Mouse (Mus musculus) heart, adult 18-20 months (tissue): ENCODE data around the gene Rab39. TPM values are rescaled to one million over a fixed set of nuclear protein-coding genes. Genes with fewer than 3 reads are reported as not detected.

Experiments used
- DNase-seq, 2 experiments: peaks; one replicate each; pipeline ENCODE4 v3.0.0; 2021 to 2022; ENCODE audit warnings: mixed read lengths in 1 of 2
- long read RNA-seq, 2 experiments: library from polyadenylated mRNA; stranded (forward); transcript quantifications; one replicate each; pipeline ENCODE4 v2.0.0; 2021
- total RNA-seq, 2 experiments: library from RNA; stranded (reverse); gene quantifications; 2 replicates each; pipeline ENCODE4 v1.2.3; 2021

Rab39 gene
- under 1 TPM; 0.23 to 0.25 TPM for total RNA-seq
- long read RNA-seq, experiment 1: 0 reads
- long read RNA-seq, experiment 2: 0 reads

- peak; percentile 65 to 82 for DNase-seq
These were observed at the start of gene Rab39 for GRCm38 (mm10) chr9:53705992-53706696. Rab39 (minus strand) TSS chr9:53706232.

DNA sequence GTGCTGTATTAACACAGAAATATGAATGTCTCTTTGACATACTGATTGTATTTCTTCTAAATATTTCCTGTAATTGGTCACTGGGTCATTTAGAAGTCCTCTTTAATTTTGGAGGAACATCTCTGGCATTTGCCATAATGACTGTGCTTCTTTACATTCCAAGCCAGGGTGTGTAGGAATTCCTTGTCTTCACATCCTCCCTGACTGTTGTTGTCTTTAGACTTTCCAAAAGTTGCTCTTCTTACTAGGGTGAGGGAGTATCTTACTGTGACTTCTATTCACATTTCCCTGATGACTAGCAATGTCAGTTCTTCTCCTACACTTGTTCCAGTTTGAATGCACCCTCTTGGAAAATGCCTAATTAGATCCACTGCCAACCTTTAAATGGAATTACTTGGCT, 48.8 kb upstream of the Rab39 start:
- no peak for DNase-seq

- no peak for DNase-seq
These were observed 44.9 kb upstream of the Rab39 start for GRCm38 (mm10) chr9:53750899-53751298.

DNA sequence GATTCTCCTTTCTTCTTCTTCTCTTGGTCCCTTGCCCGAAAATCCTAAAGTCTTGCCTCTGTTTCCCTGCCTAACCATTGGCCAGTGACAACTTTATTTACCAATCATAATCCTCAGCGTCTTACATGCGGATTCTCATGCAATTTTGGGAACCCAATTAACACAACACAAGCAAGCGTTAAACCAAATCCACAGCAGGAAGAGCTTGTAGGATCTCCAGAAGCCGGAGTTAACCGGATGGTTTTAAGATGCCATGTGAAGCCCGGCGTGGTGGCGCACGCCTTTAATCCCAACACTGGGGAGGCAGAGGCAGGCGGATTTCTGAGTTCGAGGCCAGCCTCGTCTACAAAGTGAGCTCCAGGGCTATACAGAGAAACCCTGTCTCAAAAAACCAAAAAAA, 44.4 kb upstream of the Rab39 start:
- DNase-seq: no peak

GRCm38 (mm10) chr9:53740829-53741404, 34.9 kb upstream of the Rab39 start:
- no peak for DNase-seq

GRCm38 (mm10) chr9:53705491-53705991, 491 bp downstream of the Rab39 start:
- DNase-seq: peak; percentile 16 to 30

DNA sequence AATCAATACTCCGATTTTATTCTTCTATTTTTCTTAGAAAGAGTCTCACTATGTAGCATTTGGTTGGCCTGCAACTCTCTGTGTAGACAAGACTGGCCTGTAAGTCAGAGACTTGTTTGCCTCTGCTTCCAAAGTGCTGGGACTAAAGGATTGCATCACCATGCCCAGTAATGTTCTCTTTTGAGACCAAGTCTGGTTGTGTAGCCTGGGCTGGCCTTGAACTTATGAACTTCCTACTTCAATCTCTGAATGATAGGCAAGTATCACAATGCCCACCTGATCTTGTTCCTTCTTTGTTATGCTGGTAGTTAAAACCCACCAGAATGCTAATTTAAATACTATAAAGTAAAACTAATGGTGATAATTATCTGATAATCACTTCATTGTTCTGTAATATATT, 3.0 kb downstream of the Rab39 start:
- no peak for DNase-seq

- peak; percentile 4 for DNase-seq
These were observed 5.5 kb downstream of the Rab39 start for GRCm38 (mm10) chr9:53700496-53700895.

GRCm38 (mm10) chr9:53695846-53696245, 10.2 kb downstream of the Rab39 start:
- DNase-seq: no peak

GRCm38 (mm10) chr9:53693718-53694117, 12.3 kb downstream of the Rab39 start:
- DNase-seq: no peak

DNA sequence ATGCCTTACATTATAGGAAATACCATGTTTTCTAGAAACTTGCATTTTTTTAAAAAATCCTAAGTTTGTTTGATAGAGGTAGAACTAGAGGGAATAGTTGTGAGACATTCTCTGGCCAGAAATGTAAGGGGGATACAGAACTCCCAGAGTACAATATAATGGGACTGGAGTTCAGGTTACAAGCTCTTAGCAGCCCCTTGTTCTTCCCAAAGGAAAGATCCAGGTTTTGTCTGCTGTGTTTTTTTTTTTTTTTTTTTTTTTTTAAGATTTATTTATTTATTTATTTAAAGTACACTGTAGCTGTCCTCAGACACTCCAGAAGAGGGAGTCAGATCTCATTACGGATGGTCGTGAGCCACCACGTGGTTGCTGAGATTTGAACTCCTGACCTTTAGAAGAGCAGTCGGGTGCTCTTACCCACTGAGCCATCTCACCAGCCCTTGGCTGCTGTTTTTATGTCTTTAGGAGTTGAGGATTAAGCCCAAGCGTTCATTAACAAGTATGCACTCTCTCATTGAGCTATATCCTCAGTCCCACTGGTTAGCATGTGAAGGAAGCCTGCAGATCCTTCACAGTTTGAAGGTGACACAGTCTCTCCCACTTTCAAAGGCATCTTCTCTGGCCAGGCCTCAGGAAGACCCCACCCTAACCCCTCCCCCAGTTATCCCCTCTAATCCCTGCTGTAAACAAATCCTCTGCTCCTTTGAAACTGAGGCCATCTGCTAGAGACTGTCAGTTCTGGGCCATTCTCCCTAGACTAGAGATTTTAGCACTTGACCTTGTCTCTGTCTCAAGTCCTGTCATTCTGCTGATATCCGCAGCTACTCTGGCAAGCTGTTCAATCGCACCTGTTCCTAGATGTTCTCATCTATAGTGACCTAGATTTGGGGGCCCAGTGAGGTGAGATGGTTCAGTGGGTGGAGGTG, 14.0 kb downstream of the Rab39 start:
- no peak for DNase-seq

- no peak for DNase-seq
These were observed 25.2 kb downstream of the Rab39 start for GRCm38 (mm10) chr9:53680851-53681250.

DNA sequence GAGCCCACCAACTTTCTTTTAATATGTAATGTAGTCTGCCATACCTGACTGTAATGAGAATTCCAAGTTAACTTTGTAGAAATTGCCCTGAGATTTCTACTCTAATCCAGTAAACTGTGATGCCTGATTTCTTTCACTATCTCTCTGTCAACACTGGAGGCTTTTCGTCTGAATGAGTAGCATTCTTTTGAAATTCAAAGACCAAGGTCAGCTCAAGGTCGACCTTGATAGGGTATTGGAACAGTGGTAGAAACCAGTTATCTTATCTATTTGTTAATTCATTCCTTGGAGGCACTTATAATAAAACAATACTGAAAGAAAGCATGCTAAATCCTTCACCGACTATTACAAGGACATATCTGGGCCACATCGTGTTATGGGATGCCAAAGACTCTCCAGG, 29.1 kb downstream of the Rab39 start:
- no peak for DNase-seq

DNA sequence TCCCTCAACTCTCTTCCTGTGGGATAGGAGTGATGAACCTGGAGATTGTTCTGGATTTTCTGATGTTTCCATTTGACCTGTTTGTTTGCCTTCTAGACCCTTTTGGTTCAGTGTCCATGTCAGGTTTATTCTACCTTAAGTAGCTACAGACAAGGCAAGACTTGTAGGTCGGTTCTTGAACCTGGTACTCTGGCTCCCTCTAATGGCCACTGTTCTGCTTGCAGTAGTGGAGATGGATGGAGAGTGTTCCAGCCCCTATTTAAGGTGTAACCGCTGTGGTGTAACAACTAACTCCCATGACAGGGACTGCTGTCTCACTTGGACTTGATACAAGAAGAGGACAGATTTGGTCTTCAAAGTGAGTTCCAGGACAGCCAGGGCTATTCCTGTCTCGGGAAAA, 32.5 kb downstream of the Rab39 start:
- peak; percentile 77 to 87 for DNase-seq

DNA sequence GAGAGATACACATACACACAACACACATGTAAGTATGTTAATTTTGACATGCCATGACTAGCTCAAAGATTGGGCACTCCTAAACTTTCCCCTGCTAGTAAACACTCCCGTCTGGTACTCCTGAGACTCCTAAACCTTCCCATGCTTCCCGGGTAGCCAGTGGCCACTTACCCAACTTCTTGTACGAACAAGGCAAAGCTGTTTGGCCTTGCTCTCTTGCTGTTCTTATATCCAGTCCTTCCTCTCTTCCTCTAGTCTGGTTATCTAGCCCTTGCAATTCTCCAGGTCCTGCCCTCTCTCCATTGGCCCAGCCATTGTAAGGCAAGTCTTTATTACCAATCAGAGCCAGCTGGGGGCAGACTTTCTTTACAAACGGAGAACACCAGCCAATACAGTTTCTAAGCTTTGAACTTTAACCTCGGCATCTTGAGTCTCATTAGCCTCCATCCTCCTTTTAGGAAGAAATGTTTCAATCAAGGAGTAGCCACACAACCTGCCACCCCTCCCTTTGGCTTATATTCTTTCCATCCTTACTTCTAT, 36.3 kb downstream of the Rab39 start, which contains the start of gene Cul5:
TSS of gene Cul5 (minus strand) at position 335 of the 540 bp plus-strand sequence.
- peak; percentile 26 to 45 for DNase-seq

- DNase-seq: peak; percentile 94 to 98
These were observed 38.9 kb downstream of the Rab39 start for GRCm38 (mm10) chr9:53667020-53667669.

- DNase-seq: no peak
These were observed 39.4 kb downstream of the Rab39 start for GRCm38 (mm10) chr9:53666665-53667019.

DNA sequence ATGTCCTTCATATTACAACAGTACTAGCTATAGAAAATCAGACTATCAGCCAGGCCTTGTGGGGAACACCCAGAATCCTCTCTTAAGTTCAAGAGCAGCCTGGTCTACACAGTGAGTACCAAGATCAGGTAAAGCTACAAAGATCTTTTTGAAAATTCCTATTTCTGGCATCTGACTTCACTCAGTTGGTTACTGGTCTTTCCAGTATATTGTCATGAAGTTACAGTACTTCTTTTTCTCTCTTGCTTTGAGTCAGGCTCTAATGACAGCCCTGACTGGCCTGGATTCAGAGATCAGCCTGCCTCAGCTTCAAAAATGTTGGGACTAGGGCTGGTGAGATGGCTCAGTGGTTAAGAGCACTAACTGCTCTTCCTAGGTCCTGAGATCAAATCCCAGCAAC, 40.6 kb downstream of the Rab39 start:
- no peak for DNase-seq

GRCm38 (mm10) chr9:53664819-53665218, 41.2 kb downstream of the Rab39 start:
- DNase-seq: no peak

- no peak for DNase-seq
These were observed 71.2 kb downstream of the Rab39 start for GRCm38 (mm10) chr9:53634796-53635195.
